Mouse (Mus musculus): Measurements from ENCODE around the gene Prl7d1.
"Not testable (repeated sequence)": the region's sequence is repeated elsewhere in the genome, so short reads cannot be mapped to it uniquely, and the experiment has no call there.

Prl7d1 gene

GRCm38 (mm10) chr13:27716636-27717035 is at the start of gene Prl7d1:
Gene Prl7d1, minus strand, starts transcription at chr13:27716736.
- no peak for DNase-seq (ENCODE audit: low spot score)

DNA sequence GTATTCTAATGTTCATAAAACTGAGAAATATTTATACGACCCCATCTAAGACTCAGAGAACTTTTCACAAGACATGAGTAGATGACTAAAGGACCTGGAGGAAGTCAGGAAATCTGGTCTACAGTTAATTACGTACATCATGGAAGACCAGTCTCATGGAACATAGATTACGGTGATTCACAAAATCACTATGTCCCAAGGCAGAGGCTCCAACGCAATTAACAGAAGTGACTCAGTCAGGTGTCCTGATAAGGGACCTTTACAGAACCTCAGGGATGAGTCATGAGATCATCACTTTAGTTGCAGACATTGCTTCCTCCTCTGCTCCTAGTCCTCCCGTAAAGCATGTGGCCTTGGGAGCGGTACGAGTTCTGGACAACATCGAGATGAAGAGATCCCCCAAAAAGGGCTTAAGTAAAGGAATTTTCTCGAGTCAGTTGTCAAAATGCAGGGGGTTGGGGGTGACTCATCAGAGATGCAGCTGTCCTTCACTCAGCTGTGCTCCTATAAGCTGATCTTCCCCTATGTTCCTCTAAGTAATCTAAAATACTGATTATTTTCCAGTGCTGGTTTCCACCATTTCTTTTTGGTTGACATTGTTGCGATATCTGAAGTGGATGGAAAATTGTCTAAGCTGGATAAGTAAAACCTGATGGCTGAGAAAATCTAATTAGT is 18.1 kb upstream of the Prl7d1 start:
- no peak for DNase-seq (ENCODE audit: low spot score)

GRCm38 (mm10) chr13:27730286-27730959 is 13.9 kb upstream of the Prl7d1 start:
- not testable (repeated sequence) for DNase-seq (ENCODE audit: low spot score)

- not testable (repeated sequence) for DNase-seq (ENCODE audit: low spot score)
Measured at GRCm38 (mm10) chr13:27725057-27725456, 8.5 kb upstream of the Prl7d1 start.

DNA sequence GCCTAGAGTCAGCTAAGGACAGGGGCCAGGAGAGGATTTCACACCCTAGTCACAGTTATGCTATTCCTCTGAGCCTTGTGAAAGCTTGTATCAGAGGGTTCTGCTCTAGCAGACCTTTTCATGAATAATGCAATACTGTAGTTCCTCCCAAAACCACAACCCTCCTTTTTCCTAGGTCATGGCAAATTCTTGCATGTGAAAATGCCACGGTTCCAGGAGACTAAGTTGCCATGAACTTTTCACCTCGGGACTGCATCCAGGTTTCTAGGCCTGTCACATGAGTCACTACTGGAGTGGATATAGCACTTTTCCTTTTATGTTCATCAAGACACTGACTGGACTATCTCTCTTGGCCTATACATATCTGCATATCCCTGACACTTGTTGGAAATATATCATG is 10.0 kb downstream of the Prl7d1 start:
- DNase-seq (ENCODE audit: low spot score), result no peak

GRCm38 (mm10) chr13:27667936-27668335 is 48.6 kb downstream of the Prl7d1 start, which contains the start of gene Prl7a2:
Gene Prl7a2, minus strand, starts transcription at chr13:27668036.
- DNase-seq (ENCODE audit: low spot score), result no peak

DNA sequence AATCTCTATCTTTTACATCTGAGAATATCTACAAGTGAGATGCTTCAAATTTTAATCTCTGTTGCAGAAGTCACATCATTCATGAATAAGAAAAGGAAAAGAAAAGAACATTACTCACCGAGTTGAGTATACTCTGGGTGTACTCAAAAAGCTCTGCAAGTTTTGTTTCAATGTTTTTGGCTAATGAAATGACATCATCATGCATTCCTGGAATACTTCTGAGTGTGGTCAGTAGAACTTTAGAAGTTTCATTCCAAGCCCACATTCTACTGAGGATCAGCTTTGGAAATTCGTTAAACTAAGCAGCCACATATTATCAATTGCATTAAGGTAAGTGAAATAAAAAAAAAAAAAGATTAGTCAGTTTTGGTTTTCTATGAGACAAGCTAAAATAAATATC is 55.8 kb downstream of the Prl7d1 start:
- DNase-seq (ENCODE audit: low spot score), result no peak
